Mouse (Mus musculus) bone marrow macrophage, adult 2 months (primary cell): Measurements from ENCODE around the gene Pla2g4e.
A peak's percentile ranks its signal among the peaks of the same experiment; 100 is the strongest.

Source experiments
- CTCF ChIP-seq: IDR thresholded peaks from 2 replicates; pipeline ENCODE4 v1.5.1; 2012; ENCODE audit warnings: low read depth, mild to moderate bottlenecking, low read length, moderate library complexity
- POLR2A ChIP-seq: IDR thresholded peaks from 2 replicates; pipeline ENCODE4 v1.6.1; 2012; ENCODE audit warnings: mild to moderate bottlenecking, low read depth, low read length, borderline replicate concordance

- TF ChIP-seq CTCF: peak; percentile 85
- TF ChIP-seq POLR2A: no peak
Observed at GRCm38 (mm10) chr2:120173718-120174117, 71.4 kb downstream of the Pla2g4e start.
